Mouse (Mus musculus) Patski (cell line): ENCODE results near the gene Xpot. TPM values are rescaled to one million over a fixed set of nuclear protein-coding genes. Genes with fewer than 3 reads are reported as not detected.

Experiments
- ATAC-seq: fragments of 100-300 bp; one replicate; pipeline ENCODE4 v1.8.0; 2021
- CTCF ChIA-PET: fragments of 350-600 bp; sonication (Branson Sonifier 250); formaldehyde crosslinking; loops from one replicate; lab custom pipeline; 2022; ENCODE audit warnings: inconsistent platforms; lab: Charles Lee
- POLR2A ChIA-PET: fragments of 350-600 bp; sonication (Branson Sonifier 250); formaldehyde crosslinking; loops from one replicate; lab custom pipeline; 2022; ENCODE audit warnings: antibody characterized with exemption, inconsistent platforms; lab: Charles Lee
- DNase-seq: peaks from one replicate; pipeline ENCODE4 v3.0.0-alpha.2; 2011; ENCODE audit warnings: low read depth, low spot score
- H3K27me3 ChIP-seq: fragments of 371-371 bp; one replicate; pipeline ENCODE4 v1.5.1; 2021
- CTCF ChIP-seq: fragments of 100-300 bp; IDR thresholded peaks from one replicate; pipeline ENCODE4 v1.5.1; 2021
- in situ Hi-C: fragments of 300-500 bp; cut with MboI; formaldehyde crosslinking; loops from 3 replicates; pipeline ENCODE4 v1.11.1; 2018; ENCODE audit warnings: low pct_unique_long_range_greater_than_20kb, mixed read lengths
- polyA plus RNA-seq: library from polyadenylated mRNA; unstranded; gene quantifications from one replicate; pipeline ENCODE4 v1.2.3, GENCODE M21; 2021

Gene Xpot
- polyA plus RNA-seq, 1 experiment from 2014 or later, result 67.3 TPM

DNA sequence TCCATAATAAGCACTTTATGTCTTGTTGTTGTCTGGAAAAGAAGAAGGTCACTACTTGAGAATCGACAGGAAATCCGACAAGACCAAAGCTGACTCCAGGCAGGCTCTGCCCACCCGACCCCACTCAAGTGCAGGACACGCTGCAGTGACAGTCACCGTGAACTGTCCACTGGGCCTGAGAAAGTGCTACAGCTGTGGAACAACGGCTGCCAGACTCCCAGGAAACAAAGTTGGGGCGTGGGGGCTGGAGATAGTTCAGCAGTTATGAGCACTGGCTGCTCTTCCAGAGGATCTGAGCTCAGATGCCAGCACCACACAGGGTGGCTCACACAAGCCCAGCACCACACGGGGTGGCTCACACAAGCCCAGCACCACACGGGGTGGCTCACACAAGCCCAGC is 49.8 kb downstream of the Xpot start:
- TF ChIP-seq CTCF, result no peak
- ChIA-PET POLR2A (no interaction called here), CTCF (no interaction called here)
- H3K27me3 ChIP-seq, result no peaks in the 10 kb centered on the region
- in situ Hi-C loops, result no loop called here
- ATAC-seq (no peak), DNase-seq (no peak)

- no peaks in the 10 kb centered on the region for H3K27me3 ChIP-seq
- in situ Hi-C loops, result no loop called here
- no peak for DNase-seq
- no peak for TF ChIP-seq CTCF
- ChIA-PET CTCF (interaction anchor here (1.0 kb wide), 1 partner anchor 9 kb away, joined by 3 read pairs; no protein-coding TSS in a partner anchor), POLR2A (no interaction called here)
- no peak for ATAC-seq
Measured at GRCm38 (mm10) chr10:121571511-121572147, 54.5 kb downstream of the Xpot start.

DNA sequence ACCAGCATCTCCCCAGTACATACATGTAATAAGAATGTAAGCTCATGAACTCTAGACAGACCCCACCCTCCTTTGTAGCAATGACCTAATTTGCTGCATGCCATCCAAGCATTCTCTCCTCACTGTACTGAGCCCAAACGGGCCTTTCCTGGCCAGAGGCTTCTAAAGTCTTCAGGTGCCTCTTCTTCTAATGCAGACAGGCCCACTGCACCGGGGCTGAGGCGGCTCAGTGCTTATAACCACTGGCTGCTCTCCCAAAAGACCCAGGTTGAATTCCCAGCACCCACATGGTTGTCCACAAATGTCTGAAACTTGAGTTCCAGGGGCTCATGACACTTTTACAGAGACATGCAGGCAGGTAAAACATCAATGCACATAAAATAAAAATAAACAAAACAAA is 55.1 kb downstream of the Xpot start:
- no peaks in the 10 kb centered on the region for H3K27me3 ChIP-seq
- ChIA-PET CTCF (no interaction called here), POLR2A (no interaction called here)
- no peak for ATAC-seq
- DNase-seq, result no peak
- in situ Hi-C loops, result no loop called here
- TF ChIP-seq CTCF, result no peak

- no peak for TF ChIP-seq CTCF
- DNase-seq, result no peak
Measured at GRCm38 (mm10) chr10:121569796-121570195, 56.3 kb downstream of the Xpot start.

DNA sequence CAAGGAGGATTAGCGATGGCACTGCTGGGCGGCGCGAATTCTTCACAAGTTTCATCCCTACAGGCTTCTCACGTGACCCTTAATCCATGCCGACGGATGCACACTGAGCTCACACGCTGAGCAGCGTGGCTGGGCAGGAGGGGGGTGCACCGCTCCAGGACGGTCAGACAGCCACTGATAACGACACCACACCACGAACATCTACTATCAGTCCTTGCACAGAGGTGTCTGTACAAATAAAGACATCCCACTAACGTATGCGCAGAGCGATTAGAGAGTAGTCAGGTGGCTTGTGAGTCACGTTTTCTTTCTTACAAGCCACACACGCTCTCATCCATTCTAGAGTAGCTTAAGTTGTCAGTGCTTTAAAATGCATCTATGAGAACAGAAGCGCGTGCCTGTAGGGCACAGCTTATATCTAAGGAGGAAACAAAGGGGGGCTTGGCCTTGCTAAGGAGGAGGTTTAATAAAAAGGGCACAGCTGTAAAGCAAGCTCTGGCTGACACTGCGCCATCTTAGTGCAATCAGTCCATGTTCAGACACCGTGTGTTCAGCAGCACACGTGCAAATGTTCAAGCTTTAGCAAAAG is 57.0 kb downstream of the Xpot start:
- CTCF ChIA-PET, result no interaction called here
- no peak for ATAC-seq
- in situ Hi-C loops, result no loop called here
- POLR2A ChIA-PET, result interaction anchor here (1.2 kb wide), 1 partner anchor 22 kb away, joined by 3 read pairs; no protein-coding TSS in a partner anchor
- H3K27me3 ChIP-seq, result no peaks in the 10 kb centered on the region
- no peak for DNase-seq
- no peak for TF ChIP-seq CTCF

More at GRCm38 (mm10) chr10:121569796-121570195, 56.3 kb downstream of the Xpot start:
- no peak for ATAC-seq
- ChIA-PET CTCF (no interaction called here), POLR2A (no interaction called here)
- no peaks in the 10 kb centered on the region for H3K27me3 ChIP-seq
- in situ Hi-C loops, result no loop called here

GRCm38 (mm10) chr10:121568534-121568933 is 57.6 kb downstream of the Xpot start:
- ATAC-seq (no peak), DNase-seq (no peak)
- ChIA-PET CTCF (no interaction called here), POLR2A (interaction anchor here (1.2 kb wide), 1 partner anchor 21 kb away, joined by 3 read pairs; no protein-coding TSS in a partner anchor)
- H3K27me3 ChIP-seq, result no peaks in the 10 kb centered on the region
- in situ Hi-C loops, result no loop called here
- no peak for TF ChIP-seq CTCF

DNA sequence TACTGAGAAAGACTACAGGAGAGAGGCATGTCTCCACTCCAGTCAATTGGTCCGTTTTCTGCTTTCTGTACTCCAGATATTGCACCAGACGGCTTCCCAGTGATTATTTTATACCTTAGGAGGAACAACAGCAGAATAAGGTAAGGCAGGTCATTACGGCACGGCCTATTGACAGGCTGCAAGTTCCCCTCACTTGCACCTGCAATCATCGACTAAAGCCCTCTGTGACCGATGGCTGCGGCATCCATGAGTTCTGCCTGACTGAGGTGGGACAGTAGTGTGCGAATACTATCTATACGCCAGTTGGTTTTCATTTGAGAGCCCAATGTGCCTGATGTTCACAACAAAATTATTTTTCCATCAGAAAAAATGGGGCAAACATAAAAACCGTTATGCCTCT is 58.1 kb downstream of the Xpot start:
- TF ChIP-seq CTCF, result no peak
- no peak for ATAC-seq
- POLR2A ChIA-PET, result interaction anchor here (1.2 kb wide), 1 partner anchor 21 kb away, joined by 3 read pairs; no protein-coding TSS in a partner anchor
- no peak for DNase-seq
- in situ Hi-C loops, result no loop called here
- CTCF ChIA-PET, result no interaction called here
- H3K27me3 ChIP-seq, result no peaks in the 10 kb centered on the region

DNA sequence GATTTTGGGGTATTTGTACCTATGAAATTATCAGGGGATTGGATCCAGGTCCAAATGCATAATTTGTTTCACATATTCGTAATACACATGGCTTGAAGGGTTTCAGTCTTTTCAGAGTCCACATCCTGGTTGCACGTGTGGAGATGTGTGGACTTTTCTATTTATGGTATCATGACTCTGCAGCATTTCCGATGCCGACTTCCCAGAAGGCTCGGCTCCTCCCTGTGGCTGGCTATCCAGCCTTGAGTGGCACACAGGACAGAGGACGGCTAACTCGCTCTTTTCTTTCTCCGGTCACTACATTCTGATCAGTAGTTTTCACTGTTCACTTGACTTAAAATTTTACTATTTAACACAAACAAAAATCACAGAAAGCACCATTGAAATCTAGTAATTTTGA is 61.7 kb downstream of the Xpot start:
- TF ChIP-seq CTCF, result no peak
- CTCF ChIA-PET, result no interaction called here
- POLR2A ChIA-PET, result no interaction called here
- H3K27me3 ChIP-seq, result no peaks in the 10 kb centered on the region
- ATAC-seq (no peak), DNase-seq (no peak)
- in situ Hi-C loops, result no loop called here

DNA sequence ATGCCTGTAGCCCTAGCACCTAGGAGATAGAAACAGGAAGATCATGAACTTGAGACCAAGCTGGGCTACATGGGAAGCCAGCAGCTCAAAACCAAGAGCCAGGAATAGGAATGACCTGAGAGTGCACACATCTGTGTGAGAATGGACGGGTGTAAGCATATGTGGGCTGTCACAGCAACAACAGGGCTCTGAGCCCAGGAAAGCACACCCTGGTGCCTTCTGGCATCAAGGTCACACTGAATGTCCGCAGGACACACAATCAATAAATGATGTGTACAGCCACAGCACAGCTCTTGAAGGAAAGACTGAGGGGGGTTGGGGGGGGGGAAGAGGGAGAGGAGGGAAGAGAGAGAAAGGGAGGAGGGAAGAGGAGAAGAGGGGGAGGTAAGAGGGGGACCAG is 67.9 kb downstream of the Xpot start:
- no peak for TF ChIP-seq CTCF
- in situ Hi-C loops, result no loop called here
- CTCF ChIA-PET, result no interaction called here
- ATAC-seq (no peak), DNase-seq (no peak)
- POLR2A ChIA-PET, result no interaction called here
- H3K27me3 ChIP-seq, result no peaks in the 10 kb centered on the region

- H3K27me3 ChIP-seq, result no peaks in the 10 kb centered on the region
- ChIA-PET POLR2A (interaction anchor here (0.6 kb wide), 1 partner anchor 36 kb away, joined by 3 read pairs; no protein-coding TSS in a partner anchor), CTCF (no interaction called here)
- DNase-seq (no peak), ATAC-seq (no peak)
- TF ChIP-seq CTCF, result no peak
- in situ Hi-C loops, result no loop called here
Measured at GRCm38 (mm10) chr10:121556263-121556662, 69.9 kb downstream of the Xpot start.

GRCm38 (mm10) chr10:121550334-121550733 is 75.8 kb downstream of the Xpot start:
- CTCF ChIA-PET, result no interaction called here
- ATAC-seq, result no peak

More at GRCm38 (mm10) chr10:121550334-121550733, 75.8 kb downstream of the Xpot start:
- no peaks in the 10 kb centered on the region for H3K27me3 ChIP-seq
- TF ChIP-seq CTCF, result no peak
- in situ Hi-C loops, result no loop called here
- POLR2A ChIA-PET, result no interaction called here
- no peak for DNase-seq
